Mouse (Mus musculus) forebrain, postnatal 0 days (tissue): ENCODE results near the gene Actr3b. TPM values are rescaled to one million over a fixed set of nuclear protein-coding genes. Genes with fewer than 3 reads are reported as not detected.

Experiments used
- ATAC-seq: fragments of 200-750 bp; cut with Nextera tagmentation; 2 replicates; pipeline ENCODE4 v1.8.0; 2017; ENCODE audit warnings: mild to moderate bottlenecking, moderate library complexity
- DNase-seq: peaks from one replicate; pipeline ENCODE4 v3.0.0-alpha.2; 2015
- H3K27ac ChIP-seq: fragments of 300-500 bp; sonication (generic); 2 replicates; pipeline ENCODE4 v1.5.1; 2014; ENCODE audit warnings: low read depth, mild to moderate bottlenecking, antibody characterized with exemption, low read length, moderate library complexity, mixed read lengths
- H3K27me3 ChIP-seq: fragments of 300-500 bp; sonication (generic); 2 replicates; pipeline ENCODE4 v1.6.1; 2014; ENCODE audit warnings: mild to moderate bottlenecking, low read length, mixed read lengths; ENCODE audit not compliant: insufficient read depth
- H3K36me3 ChIP-seq: fragments of 300-500 bp; sonication (generic); 2 replicates; pipeline ENCODE4 v1.6.1; 2014; ENCODE audit warnings: mild to moderate bottlenecking, moderate library complexity; ENCODE audit not compliant: insufficient read depth
- H3K4me1 ChIP-seq: fragments of 300-500 bp; sonication (generic); 2 replicates; pipeline ENCODE4 v1.6.1; 2014; ENCODE audit warnings: antibody characterized with exemption; ENCODE audit not compliant: insufficient read depth
- H3K4me2 ChIP-seq: fragments of 300-500 bp; sonication (generic); 2 replicates; pipeline ENCODE4 v1.6.1; 2014; ENCODE audit warnings: low read depth, mild to moderate bottlenecking, moderate library complexity
- H3K4me3 ChIP-seq: fragments of 300-500 bp; sonication (generic); 2 replicates; pipeline ENCODE4 v1.5.1; 2014; ENCODE audit warnings: low read depth, low read length, mixed read lengths
- H3K9ac ChIP-seq: fragments of 300-500 bp; sonication (generic); 2 replicates; pipeline ENCODE4 v1.6.1; 2014; ENCODE audit warnings: mild to moderate bottlenecking
- H3K9me3 ChIP-seq: fragments of 300-500 bp; sonication (generic); 2 replicates; pipeline ENCODE4 v1.6.1; 2016; ENCODE audit warnings: low read length
- CTCF ChIP-seq: sonication (generic); IDR thresholded peaks from 2 replicates; pipeline ENCODE4 v1.5.1; 2016; ENCODE audit warnings: antibody characterized with exemption, control low read depth, low read depth
- WGBS: fragments of 180-500 bp; shearing (Covaris S2); extraction: QIAGEN DNeasy Blood & Tissue Kit; methylation state at CpG from one replicate; pipeline ENCODE4 v1.1.7; 2014; 5-methylcytosine and 5-hydroxymethylcytosine counted together
- polyA plus RNA-seq: library from polyadenylated mRNA; unstranded; fragments of >200 nt; fragmentation: Nextera tagmentation; extraction: Ambion mirVana; gene quantifications from 2 replicates; pipeline ENCODE4 v1.2.1, GENCODE M21; 2015
- total RNA-seq: library from RNA; depleted of rRNA; stranded (reverse); fragments of >200 nt; gene quantifications from 2 replicates; pipeline ENCODE4 v1.2.3, GENCODE M21; 2014

Gene Actr3b
- total and polyA plus RNA-seq, 2 experiments from 2014 or later = 31.4 to 107 TPM

GRCm38 (mm10) chr5:25773921-25774790, 14.4 kb downstream of the Actr3b start:
- DNase-seq = peak; percentile 66
- TF ChIP-seq CTCF = no peak
- Histone ChIP-seq H3K27ac (peak overlapping the region; percentile 74), H3K9me3 (no peaks in the 10 kb centered on the region), H3K4me3 (no peak overlapping the region), H3K4me1 (0 out of 2 replicates have a peak, but pooled peaks cover 2% of the 10 kb centered on the region), H3K9ac (no peak overlapping the region), H3K36me3 (no peaks in the 10 kb centered on the region), H3K27me3 (no peaks in the 10 kb centered on the region), H3K4me2 (no peak overlapping the region)
- peak; percentile 94 for ATAC-seq
- 50% methylated on average over 13 of the region's 13 CpGs for whole genome bisulfite sequencing

GRCm38 (mm10) chr5:25791570-25791969, 31.8 kb downstream of the Actr3b start:
- Histone ChIP-seq H3K27ac (no peak overlapping the region), H3K9ac (no peak overlapping the region), H3K27me3 (no peaks in the 10 kb centered on the region), H3K4me2 (no peak overlapping the region), H3K4me3 (no peak overlapping the region), H3K4me1 (no peaks in the 10 kb centered on the region), H3K36me3 (no peaks in the 10 kb centered on the region), H3K9me3 (no peaks in the 10 kb centered on the region)
- 83% methylated on average over 6 of the region's 6 CpGs for WGBS
- DNase-seq (no peak), ATAC-seq (peak; percentile 29; the same call in 1 of the 2 replicates)
- no peak for TF ChIP-seq CTCF

- TF ChIP-seq CTCF = no peak
- Histone ChIP-seq H3K27me3 (no peaks in the 10 kb centered on the region), H3K4me1 (no peaks in the 10 kb centered on the region), H3K9ac (no peak overlapping the region), H3K36me3 (no peaks in the 10 kb centered on the region), H3K9me3 (no peaks in the 10 kb centered on the region), H3K4me2 (no peak overlapping the region), H3K4me3 (no peak overlapping the region), H3K27ac (no peak overlapping the region)
- 71% methylated on average over 11 of the region's 11 CpGs for WGBS
- DNase-seq (peak; percentile 7), ATAC-seq (peak; percentile 27; the same call in 1 of the 2 replicates)
These were observed 38.0 kb downstream of the Actr3b start for GRCm38 (mm10) chr5:25797776-25798175.

- Histone ChIP-seq H3K4me2 (no peak overlapping the region), H3K9me3 (no peaks in the 10 kb centered on the region), H3K36me3 (no peaks in the 10 kb centered on the region), H3K27me3 (no peaks in the 10 kb centered on the region), H3K27ac (no peak overlapping the region), H3K4me1 (no peaks in the 10 kb centered on the region), H3K4me3 (no peak overlapping the region), H3K9ac (no peak overlapping the region)
- 45% methylated on average over 6 of the region's 6 CpGs for WGBS
- ATAC-seq = peak; percentile 29; the same call in 1 of the 2 replicates
- TF ChIP-seq CTCF = no peak
- peak; percentile 33 for DNase-seq
These were observed 41.1 kb downstream of the Actr3b start for GRCm38 (mm10) chr5:25800929-25801328.

GRCm38 (mm10) chr5:25801744-25802143, 41.9 kb downstream of the Actr3b start:
- H3K36me3 ChIP-seq = no peaks in the 10 kb centered on the region
- H3K4me2 ChIP-seq = no peak overlapping the region
- ATAC-seq = no peak
- no peaks in the 10 kb centered on the region for H3K27me3 ChIP-seq
- no peaks in the 10 kb centered on the region for H3K9me3 ChIP-seq
- no peak for TF ChIP-seq CTCF
- no peaks in the 10 kb centered on the region for H3K4me1 ChIP-seq
- no peak overlapping the region for H3K9ac ChIP-seq
- H3K27ac ChIP-seq = no peak overlapping the region
- no peak overlapping the region for H3K4me3 ChIP-seq
- no peak for DNase-seq
- WGBS = 44% methylated on average over 4 of the region's 4 CpGs

- ATAC-seq = no peak
- no peak overlapping the region for H3K4me2 ChIP-seq
- no peak overlapping the region for H3K9ac ChIP-seq
- no peaks in the 10 kb centered on the region for H3K9me3 ChIP-seq
- no peak overlapping the region for H3K4me3 ChIP-seq
- WGBS = 74% methylated on average over 5 of the region's 5 CpGs
- H3K4me1 ChIP-seq = no peaks in the 10 kb centered on the region
- peak; percentile 35 for TF ChIP-seq CTCF
- H3K27me3 ChIP-seq = no peaks in the 10 kb centered on the region
- no peaks in the 10 kb centered on the region for H3K36me3 ChIP-seq
- no peak overlapping the region for H3K27ac ChIP-seq
- DNase-seq = no peak
These were observed 44.8 kb downstream of the Actr3b start for GRCm38 (mm10) chr5:25804569-25804968.

GRCm38 (mm10) chr5:25812922-25813321, 53.1 kb downstream of the Actr3b start:
- H3K4me2 ChIP-seq = no peak overlapping the region
- no peak for TF ChIP-seq CTCF
- no peaks in the 10 kb centered on the region for H3K36me3 ChIP-seq
- no peaks in the 10 kb centered on the region for H3K4me1 ChIP-seq
- no peak for ATAC-seq
- WGBS = 41% methylated on average over 6 of the region's 6 CpGs
- no peaks in the 10 kb centered on the region for H3K9me3 ChIP-seq
- no peak overlapping the region for H3K27ac ChIP-seq
- H3K4me3 ChIP-seq = no peak overlapping the region
- no peak overlapping the region for H3K9ac ChIP-seq
- no peaks in the 10 kb centered on the region for H3K27me3 ChIP-seq
- DNase-seq = no peak
